Mouse (Mus musculus) cerebellum, postnatal 10 days (tissue): Measurements from ENCODE around the gene P2ry13.

Experiments
- DNase-seq, 2 experiments: peaks; one replicate each; pipeline ENCODE4 v3.0.0; 2021; ENCODE audit warnings: mixed read lengths in 2 of 2

Gene P2ry13

GRCm38 (mm10) chr3:59194938-59195337, 15.7 kb downstream of the P2ry13 start, which contains the start of gene Gpr87:
Gpr87 (minus strand) TSS chr3:59195104.
- no peak for DNase-seq

DNA sequence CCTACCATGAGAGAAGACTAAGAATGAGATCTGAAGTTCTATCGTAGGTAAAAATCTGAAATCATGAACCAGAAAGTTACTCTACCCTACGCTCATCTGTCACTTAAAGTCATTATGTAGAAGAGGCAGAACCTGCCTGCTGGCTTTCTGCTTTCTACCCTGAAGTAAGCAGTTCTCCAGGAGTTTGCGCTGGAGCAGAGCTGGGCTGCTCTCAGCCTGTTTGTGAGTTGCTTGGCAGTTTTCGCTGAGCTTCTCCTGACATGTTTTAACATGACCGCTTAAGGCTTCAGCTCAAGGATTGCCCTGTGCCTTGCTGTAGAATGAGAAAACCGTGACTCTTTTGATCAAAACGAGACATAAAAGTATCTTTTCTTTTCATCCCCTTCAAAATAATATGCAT, 16.6 kb downstream of the P2ry13 start:
- no peak for DNase-seq

- no peak for DNase-seq
Observed at GRCm38 (mm10) chr3:59191674-59192073, 19.0 kb downstream of the P2ry13 start.

DNA sequence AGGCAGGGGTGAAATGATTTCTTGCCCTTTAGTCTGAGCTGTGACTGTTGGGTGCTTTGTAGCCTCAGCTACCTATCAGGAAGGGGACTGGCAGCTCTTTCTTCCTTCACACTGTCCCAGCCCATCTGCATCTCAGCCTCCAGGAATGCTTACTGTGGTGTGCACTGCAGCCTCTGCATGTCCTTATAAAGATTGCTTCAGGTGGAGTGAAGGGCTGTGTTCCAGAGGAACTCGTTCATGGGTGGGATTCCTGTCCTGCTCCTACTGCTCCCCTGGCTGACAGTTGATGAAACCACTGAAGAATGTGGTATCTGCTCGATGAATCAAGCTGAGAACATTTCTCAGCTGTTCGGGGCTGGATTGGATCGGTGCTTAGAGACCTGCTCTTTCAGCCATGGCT, 23.3 kb downstream of the P2ry13 start:
- no peak for DNase-seq

DNA sequence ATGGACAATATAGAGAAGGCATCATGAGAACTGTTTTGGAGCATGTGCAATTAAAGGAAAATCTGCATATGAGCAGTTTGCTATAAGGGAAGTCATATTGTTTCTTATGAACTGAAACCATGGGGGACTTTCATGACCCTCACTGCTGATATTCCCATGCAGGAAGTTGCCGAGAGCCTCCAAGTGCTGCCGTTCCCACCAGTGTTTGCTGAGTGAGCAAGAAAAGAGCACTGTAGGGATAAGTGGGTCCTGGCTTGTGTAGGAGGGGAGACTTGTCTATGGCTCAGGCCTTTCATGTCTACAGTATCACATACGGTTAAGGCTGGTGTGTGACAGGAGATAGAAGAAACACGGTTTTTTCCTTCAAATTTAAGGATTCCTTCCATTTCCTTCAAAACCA, 25.0 kb downstream of the P2ry13 start:
- DNase-seq: no peak

DNA sequence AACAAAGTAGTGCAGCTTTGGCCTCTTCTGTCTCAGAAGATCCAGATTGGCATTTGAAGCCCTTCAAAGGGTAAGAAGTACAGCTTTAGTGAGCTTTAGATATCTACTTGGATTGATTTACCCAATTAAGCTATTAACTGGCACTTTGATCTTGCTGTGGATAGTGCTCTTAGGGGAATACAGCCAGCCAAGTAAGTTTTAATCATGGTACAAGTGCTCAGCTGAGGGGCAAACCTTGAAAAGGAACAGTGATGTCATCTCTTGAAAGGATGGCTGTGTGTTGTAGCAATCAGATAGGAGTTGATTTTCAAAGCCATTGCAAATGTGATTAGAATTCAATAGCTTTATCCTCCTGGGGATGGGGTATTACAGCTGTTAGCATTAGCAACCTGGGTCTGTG, 28.6 kb downstream of the P2ry13 start:
- DNase-seq: no peak

GRCm38 (mm10) chr3:59181134-59181533, 29.5 kb downstream of the P2ry13 start:
- DNase-seq: peak; percentile 25 to 27

DNA sequence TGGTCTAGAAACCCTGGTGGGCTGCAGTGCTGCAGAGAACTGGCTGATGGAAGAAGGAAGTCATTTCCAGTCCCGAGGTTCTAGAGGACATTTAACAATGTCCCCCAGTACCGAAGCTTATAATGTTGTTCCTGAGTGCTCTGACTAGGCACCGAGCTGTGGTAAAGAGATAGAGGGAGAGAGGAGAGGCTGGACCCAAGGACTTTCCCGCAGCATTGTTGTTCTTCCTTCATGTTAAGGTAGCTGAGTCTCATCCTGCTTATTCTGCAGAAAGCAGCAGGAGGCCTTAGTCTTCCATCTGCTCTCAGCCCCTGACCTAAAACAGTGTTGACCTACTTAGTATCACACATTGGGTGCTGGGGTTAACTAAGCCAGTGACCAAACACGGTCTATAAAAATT, 33.8 kb downstream of the P2ry13 start:
- peak; percentile 61 to 75 for DNase-seq

- peak; percentile 72 to 81 for DNase-seq
Observed at GRCm38 (mm10) chr3:59175234-59175633, 35.4 kb downstream of the P2ry13 start.

GRCm38 (mm10) chr3:59174426-59175154, 36.1 kb downstream of the P2ry13 start:
- no peak for DNase-seq

DNA sequence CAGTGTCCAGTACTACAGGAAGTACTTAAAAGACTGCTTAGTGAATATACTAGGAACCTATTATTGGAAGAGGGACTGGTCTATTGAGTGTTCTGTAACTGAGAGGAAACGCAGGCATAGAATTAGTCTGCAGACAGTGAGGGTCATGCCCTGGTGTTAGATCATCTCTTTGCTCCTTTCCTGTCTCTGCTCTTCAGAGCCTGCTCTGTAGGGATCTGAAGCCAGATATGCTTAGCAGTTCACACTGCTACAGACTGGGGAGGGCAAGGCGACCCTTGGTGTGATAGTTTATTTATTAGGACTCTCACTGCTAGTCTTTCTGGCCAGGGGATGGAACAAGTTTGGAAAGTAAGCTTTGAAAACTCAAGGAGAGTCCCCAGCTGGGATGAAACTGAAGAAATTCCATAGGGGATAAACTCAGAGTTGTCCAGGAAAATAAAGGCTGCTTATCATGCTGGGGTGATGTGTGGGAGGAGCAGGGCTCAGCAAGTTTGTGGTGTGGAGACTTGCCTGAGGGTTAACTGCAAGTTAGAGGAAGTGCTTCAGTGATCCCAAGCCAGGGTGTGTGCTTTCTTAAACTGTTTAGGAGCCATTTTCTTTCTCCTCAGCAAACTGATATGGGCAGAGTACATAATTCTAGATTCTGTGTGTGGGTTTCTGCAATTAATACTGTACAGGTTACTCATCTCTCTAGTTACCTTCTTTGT, 40.6 kb downstream of the P2ry13 start:
- no peak for DNase-seq

GRCm38 (mm10) chr3:59169215-59169614, 41.5 kb downstream of the P2ry13 start:
- DNase-seq: no peak

- no peak for DNase-seq
Observed at GRCm38 (mm10) chr3:59168476-59168875, 42.2 kb downstream of the P2ry13 start.

DNA sequence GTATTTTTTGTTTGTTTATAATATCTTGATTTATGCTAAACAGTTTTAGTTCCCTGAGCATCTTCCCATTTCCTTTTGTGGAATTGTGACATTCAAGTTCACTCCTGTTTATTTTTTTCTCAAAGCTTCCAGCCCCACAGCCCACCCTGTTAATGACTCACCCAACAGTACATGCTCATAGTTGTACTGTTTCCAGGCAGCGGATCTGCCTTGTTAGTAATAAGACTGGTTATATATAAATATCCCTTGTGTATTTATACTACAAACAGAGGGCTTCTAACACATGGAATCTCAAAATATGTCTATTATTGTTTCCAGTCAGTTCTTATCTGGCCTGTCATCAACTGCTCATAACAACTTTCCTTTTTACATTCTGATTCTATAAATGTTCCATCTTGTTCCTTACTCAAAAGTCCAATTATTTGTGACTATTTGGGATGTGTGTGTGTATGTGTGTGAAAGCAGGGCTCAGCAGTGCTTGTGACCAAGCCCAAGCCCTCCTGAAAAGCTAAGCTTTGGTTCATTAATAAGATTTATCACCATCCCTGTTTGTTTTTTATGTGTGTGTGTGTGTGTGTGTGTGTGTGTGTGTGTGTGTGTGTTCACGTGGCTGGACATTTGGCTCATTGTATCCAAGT, 43.1 kb downstream of the P2ry13 start:
- DNase-seq: no peak

DNA sequence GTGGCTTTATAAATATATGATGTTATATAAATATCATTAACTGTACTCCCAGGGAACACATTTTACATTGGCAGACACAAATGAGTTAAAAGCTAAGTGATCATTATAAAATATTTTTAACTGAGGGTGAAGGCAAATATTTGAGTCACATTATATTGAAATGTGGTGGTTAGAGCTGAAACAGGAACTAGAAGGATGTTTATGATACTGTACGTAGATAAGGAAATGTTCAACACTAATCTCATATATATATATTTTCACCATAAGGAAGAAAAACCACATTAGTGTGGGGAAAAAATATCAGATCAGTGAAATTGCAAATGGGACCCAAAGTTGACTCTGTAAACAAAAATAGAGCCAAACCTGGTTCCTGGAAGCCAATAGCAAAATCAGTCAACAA, 50.2 kb downstream of the P2ry13 start:
- no peak for DNase-seq
